Mouse (Mus musculus) ES-CJ7 (cell line): Measurements from ENCODE around the gene Polr3a.
"Not testable (repeated sequence)": the region's sequence is repeated elsewhere in the genome, so short reads cannot be mapped to it uniquely, and the experiment has no call there.

Experiments
- DNase-seq: peaks from one replicate; pipeline ENCODE4 v3.0.0; 2011; ENCODE audit warnings: low read depth, low spot score

Polr3a gene

GRCm38 (mm10) chr14:24493256-24493655 is 6.4 kb upstream of the Polr3a start:
- DNase-seq, result no peak

DNA sequence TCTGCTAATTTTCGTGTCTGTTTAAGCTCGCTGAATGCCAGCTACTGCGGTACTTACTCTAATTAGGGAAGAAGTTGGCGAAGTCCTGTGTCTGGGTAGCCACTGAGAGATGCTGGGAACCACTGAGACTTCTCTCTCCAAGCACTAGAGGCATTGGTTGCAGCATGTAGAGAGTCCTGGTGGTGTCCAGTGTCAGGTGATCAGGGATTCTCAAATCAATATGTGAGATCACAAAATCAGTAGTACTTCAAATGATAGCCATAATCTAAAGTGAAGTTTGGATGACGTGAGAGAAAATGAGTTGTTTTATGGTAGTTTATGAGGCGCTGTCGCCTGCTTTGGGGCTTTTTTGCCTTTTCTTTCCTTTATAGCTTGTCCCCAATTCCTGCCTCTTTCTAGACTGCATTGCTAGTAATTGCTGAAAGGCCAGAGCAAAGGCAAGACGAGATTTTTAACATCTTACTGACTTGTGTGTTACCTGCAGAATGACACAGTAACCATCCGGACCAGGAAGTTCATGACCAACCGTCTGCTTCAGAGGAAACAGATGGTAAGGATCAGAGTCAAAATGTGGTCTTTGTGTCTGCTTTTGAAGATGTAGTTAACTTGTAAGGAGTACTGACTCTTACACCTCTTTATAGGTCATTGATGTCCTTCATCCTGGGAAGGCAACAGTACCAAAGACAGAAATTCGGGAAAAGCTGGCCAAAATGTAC is 4.6 kb upstream of the Polr3a start:
- peak; percentile 57 for DNase-seq

GRCm38 (mm10) chr14:24490468-24491265 is 3.8 kb upstream of the Polr3a start:
- DNase-seq, result peak; percentile 97

DNA sequence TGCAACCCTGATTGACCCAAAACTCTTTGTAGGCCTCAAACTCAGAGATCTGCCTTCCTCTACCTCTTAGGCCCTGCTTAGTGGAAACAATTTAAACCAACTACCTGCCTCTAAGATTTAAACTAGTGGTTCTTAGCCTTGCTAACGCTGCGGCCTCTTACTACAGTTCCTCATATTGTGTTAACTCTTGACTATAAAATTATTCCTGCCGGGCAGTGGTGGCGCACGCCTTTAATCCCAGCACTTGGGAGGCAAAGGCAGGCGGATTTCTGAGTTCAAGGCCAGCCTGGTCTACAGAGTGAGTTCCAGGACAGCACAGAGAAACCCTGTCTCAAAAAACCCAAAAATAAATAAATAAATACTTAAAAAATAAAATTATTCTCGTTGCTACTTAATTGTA is 2.9 kb upstream of the Polr3a start:
- DNase-seq, result not testable (repeated sequence)

- no peak for DNase-seq
These were observed 554 bp downstream of the Polr3a start for GRCm38 (mm10) chr14:24486241-24486767.

DNA sequence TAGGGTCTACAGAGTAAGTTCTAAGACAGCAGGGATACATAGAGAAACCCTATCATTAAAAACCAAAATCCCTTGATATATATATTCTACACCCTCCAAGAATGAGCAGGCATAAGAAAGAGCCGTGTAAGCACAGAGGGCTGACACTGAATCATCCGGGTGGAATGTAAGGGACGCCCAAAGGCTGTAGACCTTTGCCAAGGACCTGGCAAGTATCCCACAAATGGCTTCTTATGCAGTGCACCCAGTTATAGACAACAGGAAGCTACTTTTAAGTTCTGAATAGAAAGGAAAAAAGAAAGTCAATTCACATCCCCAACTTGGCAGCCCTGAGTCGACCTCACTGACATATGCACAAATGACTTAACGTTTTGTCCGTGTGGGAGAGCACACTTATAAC is 18.1 kb downstream of the Polr3a start:
- DNase-seq, result no peak

DNA sequence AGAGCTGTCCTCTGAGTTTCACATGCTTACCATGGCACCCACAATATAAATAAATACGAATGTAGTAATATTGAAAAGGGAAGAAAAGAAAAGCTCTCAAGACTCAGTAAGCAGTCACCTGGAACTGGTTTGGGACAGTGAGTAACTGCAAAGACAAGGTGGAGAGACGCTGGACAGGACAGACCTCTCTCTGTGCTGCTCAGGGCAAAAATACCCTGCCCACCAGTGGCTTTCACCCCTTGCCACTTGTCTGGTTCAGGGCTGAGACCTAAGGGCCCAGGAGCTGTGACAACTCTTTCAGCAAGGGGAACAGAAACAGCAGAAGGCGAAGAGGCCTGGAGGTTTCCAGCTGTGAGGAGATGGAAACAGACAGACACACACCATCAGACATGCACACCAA is 28.7 kb downstream of the Polr3a start:
- no peak for DNase-seq

DNA sequence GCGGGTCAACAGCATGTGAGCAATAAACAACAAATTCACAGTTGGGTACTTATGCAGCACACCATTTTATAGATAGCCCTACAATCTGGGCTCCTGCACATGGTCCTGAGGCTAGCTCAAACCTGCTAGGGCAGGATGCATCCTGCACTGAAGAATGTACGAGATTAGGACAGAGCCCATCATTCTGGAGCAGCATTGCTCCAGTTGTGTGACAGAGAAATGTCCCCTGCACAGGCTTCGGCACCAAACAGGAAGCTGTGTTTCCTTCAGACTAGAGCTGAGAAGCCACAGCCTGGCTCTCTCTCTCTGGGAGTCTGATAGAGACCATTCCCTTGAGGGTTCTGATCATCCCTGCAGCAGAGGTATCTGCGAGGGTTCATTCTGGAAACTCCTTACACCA is 43.3 kb downstream of the Polr3a start:
- DNase-seq, result not testable (repeated sequence)
